Mouse (Mus musculus) liver, embryonic 14 days (tissue): ENCODE measurements around the gene 4933415A04Rik. TPM values are rescaled to one million over a fixed set of nuclear protein-coding genes. Genes with fewer than 3 reads are reported as not detected.

ENCODE experiments used
- polyA plus RNA-seq: library from polyadenylated mRNA; depleted of rRNA; stranded (reverse); fragments of >200 nt; gene quantifications from 2 replicates; pipeline ENCODE4 v1.2.3, GENCODE M21; 2012; rRNA removed

4933415A04Rik gene
- polyA plus RNA-seq: 0.09 and 0.16 TPM in 2 replicates

GRCm38 (mm10) chr11:43586324-43587090 is at the start of gene 4933415A04Rik:
4933415A04Rik (plus strand) TSS chr11:43587040.

GRCm38 (mm10) chr11:43601440-43601839 is 14.6 kb downstream of the 4933415A04Rik start, which contains the start of gene Fabp6:
Fabp6 (minus strand) TSS chr11:43601540.

Other genes starting within 250 kb of the 4933415A04Rik start
- gene Pttg1, start 160.8 kb upstream of the 4933415A04Rik start, polyA plus RNA-seq: 32.7 and 45.2 TPM in 2 replicates
- gene Slu7, start 153.3 kb upstream of the 4933415A04Rik start, polyA plus RNA-seq: 4.7 and 5.8 TPM in 2 replicates
- 0.20 and 0.38 TPM in 2 replicates for gene C1qtnf2, start 112.8 kb upstream of the 4933415A04Rik start, polyA plus RNA-seq
- 0.79 and 0.86 TPM in 2 replicates for gene Ccnjl, start 58.3 kb upstream of the 4933415A04Rik start, polyA plus RNA-seq
- gene Fabp6, start 14.5 kb downstream of the 4933415A04Rik start, polyA plus RNA-seq: not detected in 2 replicates
- 16.8 and 19.8 TPM in 2 replicates for gene Pwwp2a, start 95.0 kb downstream of the 4933415A04Rik start, polyA plus RNA-seq
- 17.8 and 21.9 TPM in 2 replicates for gene Ttc1, start 161.0 kb downstream of the 4933415A04Rik start, polyA plus RNA-seq